Mouse (Mus musculus): Measurements from ENCODE around the gene Supt16. TPM values are rescaled to one million over a fixed set of nuclear protein-coding genes. Genes with fewer than 3 reads are reported as not detected.
A peak's percentile ranks its signal among the peaks of the same experiment; 100 is the strongest.

The Supt16 gene
- polyA plus RNA-seq, 1 experiment: 8.7 TPM

- Histone ChIP-seq H3K27me3 (ENCODE audit: control insufficient read depth, insufficient read depth, low read length) (no peaks in the 10 kb centered on the region), H3K4me1 (ENCODE audit: control insufficient read depth, insufficient read depth, insufficient read length) (no peaks in the 10 kb centered on the region), H3K27ac (ENCODE audit: insufficient read depth, low read length) (no peak overlapping the region), H3K4me3 (ENCODE audit: extremely low read depth, insufficient read depth, insufficient read length) (no peak overlapping the region), H3K36me3 (ENCODE audit: control insufficient read depth, insufficient read depth, low read length) (peaks cover 3% of the 10 kb centered on the region; the same call in 1 of the 2 replicates)
- TF ChIP-seq CTCF (IDR thresholded peaks at IDR 0.05; ENCODE audit: extremely low read depth, insufficient read depth, insufficient read length, insufficient replicate concordance) (peak; percentile 72; the same call in 1 of the 2 replicates), POLR2A (IDR thresholded peaks at IDR 0.05; ENCODE audit: low read depth, low read length) (no peak)
- peak; percentile 23 to 45 for DNase-seq (ENCODE audit: low read depth in 1 of 2, low spot score in 2 of 2)
These were observed 6.4 kb downstream of the Supt16 start for GRCm38 (mm10) chr14:52190740-52191359.

GRCm38 (mm10) chr14:52189519-52189918, 7.7 kb downstream of the Supt16 start:
- no peak for TF ChIP-seq POLR2A (IDR thresholded peaks at IDR 0.05; ENCODE audit: low read depth, low read length)
- no peak for TF ChIP-seq CTCF (IDR thresholded peaks at IDR 0.05; ENCODE audit: extremely low read depth, insufficient read depth, insufficient read length, insufficient replicate concordance)
- H3K27ac ChIP-seq (ENCODE audit: insufficient read depth, low read length): no peak overlapping the region
- no peak overlapping the region for H3K4me3 ChIP-seq (ENCODE audit: extremely low read depth, insufficient read depth, insufficient read length)
- no peaks in the 10 kb centered on the region for H3K27me3 ChIP-seq (ENCODE audit: control insufficient read depth, insufficient read depth, low read length)
- peaks cover 3% of the 10 kb centered on the region; the same call in 1 of the 2 replicates for H3K36me3 ChIP-seq (ENCODE audit: control insufficient read depth, insufficient read depth, low read length)
- 63% methylated on average over 2 of the region's 2 CpGs for WGBS
- DNase-seq (ENCODE audit: low read depth in 1 of 2, low spot score in 2 of 2): no peak
- no peaks in the 10 kb centered on the region for H3K4me1 ChIP-seq (ENCODE audit: control insufficient read depth, insufficient read depth, insufficient read length)

- Histone ChIP-seq H3K4me1 (ENCODE audit: control insufficient read depth, insufficient read depth, insufficient read length) (no peaks in the 10 kb centered on the region), H3K4me3 (ENCODE audit: extremely low read depth, insufficient read depth, insufficient read length) (no peak overlapping the region), H3K36me3 (ENCODE audit: control insufficient read depth, insufficient read depth, low read length) (peaks cover 3% of the 10 kb centered on the region; the same call in 1 of the 2 replicates), H3K27ac (ENCODE audit: insufficient read depth, low read length) (no peak overlapping the region), H3K27me3 (ENCODE audit: control insufficient read depth, insufficient read depth, low read length) (no peaks in the 10 kb centered on the region)
- 74% methylated on average over 1 of the region's 1 CpGs for WGBS
- DNase-seq (ENCODE audit: low read depth in 1 of 2, low spot score in 2 of 2): no peak
- no peak for TF ChIP-seq CTCF (IDR thresholded peaks at IDR 0.05; ENCODE audit: extremely low read depth, insufficient read depth, insufficient read length, insufficient replicate concordance)
- TF ChIP-seq POLR2A (IDR thresholded peaks at IDR 0.05; ENCODE audit: low read depth, low read length): no peak
These were observed 8.4 kb downstream of the Supt16 start for GRCm38 (mm10) chr14:52188788-52189187.

- no peaks in the 10 kb centered on the region for H3K27me3 ChIP-seq (ENCODE audit: control insufficient read depth, insufficient read depth, low read length)
- TF ChIP-seq POLR2A (IDR thresholded peaks at IDR 0.05; ENCODE audit: low read depth, low read length) (no peak), CTCF (IDR thresholded peaks at IDR 0.05; ENCODE audit: extremely low read depth, insufficient read depth, insufficient read length, insufficient replicate concordance) (no peak)
- 9% methylated on average over 2 of the region's 2 CpGs for WGBS
- H3K4me3 ChIP-seq (ENCODE audit: extremely low read depth, insufficient read depth, insufficient read length): no peak overlapping the region
- H3K27ac ChIP-seq (ENCODE audit: insufficient read depth, low read length): no peak overlapping the region
- H3K4me1 ChIP-seq (ENCODE audit: control insufficient read depth, insufficient read depth, insufficient read length): peaks cover 4% of the 10 kb centered on the region
- peaks cover 30% of the 10 kb centered on the region for H3K36me3 ChIP-seq (ENCODE audit: control insufficient read depth, insufficient read depth, low read length)
- peak; percentile 29 to 34 for DNase-seq (ENCODE audit: low read depth in 1 of 2, low spot score in 2 of 2)
These were observed 30.6 kb downstream of the Supt16 start for GRCm38 (mm10) chr14:52166571-52166970.

- no peak overlapping the region for H3K27ac ChIP-seq (ENCODE audit: insufficient read depth, low read length)
- H3K4me3 ChIP-seq (ENCODE audit: extremely low read depth, insufficient read depth, insufficient read length): no peak overlapping the region
- 85% methylated on average over 6 of the region's 6 CpGs for WGBS
- TF ChIP-seq POLR2A (IDR thresholded peaks at IDR 0.05; ENCODE audit: low read depth, low read length): no peak
- TF ChIP-seq CTCF (IDR thresholded peaks at IDR 0.05; ENCODE audit: extremely low read depth, insufficient read depth, insufficient read length, insufficient replicate concordance): no peak
- peaks cover 40% of the 10 kb centered on the region for H3K36me3 ChIP-seq (ENCODE audit: control insufficient read depth, insufficient read depth, low read length)
- no peak for DNase-seq (ENCODE audit: low read depth in 1 of 2, low spot score in 2 of 2)
- H3K27me3 ChIP-seq (ENCODE audit: control insufficient read depth, insufficient read depth, low read length): no peaks in the 10 kb centered on the region
- H3K4me1 ChIP-seq (ENCODE audit: control insufficient read depth, insufficient read depth, insufficient read length): peaks cover 5% of the 10 kb centered on the region; the same call in 1 of the 2 replicates
These were observed 36.3 kb downstream of the Supt16 start for GRCm38 (mm10) chr14:52160911-52161310.

GRCm38 (mm10) chr14:52155008-52155407, 42.2 kb downstream of the Supt16 start:
- H3K27ac ChIP-seq (ENCODE audit: insufficient read depth, low read length): no peak overlapping the region
- H3K27me3 ChIP-seq (ENCODE audit: control insufficient read depth, insufficient read depth, low read length): no peaks in the 10 kb centered on the region
- 91% methylated on average over 2 of the region's 2 CpGs for WGBS
- H3K4me1 ChIP-seq (ENCODE audit: control insufficient read depth, insufficient read depth, insufficient read length): peaks cover 2% of the 10 kb centered on the region; the same call in 1 of the 2 replicates
- DNase-seq (ENCODE audit: low read depth in 1 of 2, low spot score in 2 of 2): no peak
- peaks cover 7% of the 10 kb centered on the region for H3K36me3 ChIP-seq (ENCODE audit: control insufficient read depth, insufficient read depth, low read length)
- no peak overlapping the region for H3K4me3 ChIP-seq (ENCODE audit: extremely low read depth, insufficient read depth, insufficient read length)
- TF ChIP-seq CTCF (IDR thresholded peaks at IDR 0.05; ENCODE audit: extremely low read depth, insufficient read depth, insufficient read length, insufficient replicate concordance): no peak
- TF ChIP-seq POLR2A (IDR thresholded peaks at IDR 0.05; ENCODE audit: low read depth, low read length): no peak

GRCm38 (mm10) chr14:52152613-52153012, 44.6 kb downstream of the Supt16 start:
- TF ChIP-seq CTCF (IDR thresholded peaks at IDR 0.05; ENCODE audit: extremely low read depth, insufficient read depth, insufficient read length, insufficient replicate concordance) (no peak), POLR2A (IDR thresholded peaks at IDR 0.05; ENCODE audit: low read depth, low read length) (no peak)
- H3K27ac ChIP-seq (ENCODE audit: insufficient read depth, low read length): no peak overlapping the region
- H3K36me3 ChIP-seq (ENCODE audit: control insufficient read depth, insufficient read depth, low read length): no peaks in the 10 kb centered on the region
- no peak overlapping the region for H3K4me3 ChIP-seq (ENCODE audit: extremely low read depth, insufficient read depth, insufficient read length)
- H3K27me3 ChIP-seq (ENCODE audit: control insufficient read depth, insufficient read depth, low read length): no peaks in the 10 kb centered on the region
- 78% methylated on average over 3 of the region's 3 CpGs for WGBS
- peaks cover 2% of the 10 kb centered on the region; the same call in 1 of the 2 replicates for H3K4me1 ChIP-seq (ENCODE audit: control insufficient read depth, insufficient read depth, insufficient read length)
- DNase-seq (ENCODE audit: low read depth in 1 of 2, low spot score in 2 of 2): no peak
